Mouse (Mus musculus) c-Kit-negative CD71-positive TER-119-positive erythroid progenitor cells, embryonic 14.5 days (primary cell): ENCODE data around the gene Rab26.

ENCODE experiments used
- DNase-seq: peaks from one replicate; pipeline ENCODE4 v3.0.0-alpha.2; 2013; ENCODE audit warnings: low read depth, low spot score

Rab26 gene

GRCm38 (mm10) chr17:24507806-24508460, 26.1 kb downstream of the Rab26 start:
- no peak for DNase-seq

GRCm38 (mm10) chr17:24507129-24507664, 26.8 kb downstream of the Rab26 start:
- no peak for DNase-seq

- no peak for DNase-seq
Observed at GRCm38 (mm10) chr17:24506332-24507070, 27.5 kb downstream of the Rab26 start.

- no peak for DNase-seq
Observed at GRCm38 (mm10) chr17:24505286-24505955, 28.6 kb downstream of the Rab26 start.

GRCm38 (mm10) chr17:24504085-24504484, 29.9 kb downstream of the Rab26 start:
- no peak for DNase-seq

- DNase-seq = no peak
Observed at GRCm38 (mm10) chr17:24502208-24502607, 31.8 kb downstream of the Rab26 start.

GRCm38 (mm10) chr17:24496026-24496425, 38.0 kb downstream of the Rab26 start:
- DNase-seq = no peak

- DNase-seq = no peak
Observed at GRCm38 (mm10) chr17:24495443-24495842, 38.6 kb downstream of the Rab26 start.

- DNase-seq = no peak
Observed at GRCm38 (mm10) chr17:24494627-24495335, 39.2 kb downstream of the Rab26 start.

GRCm38 (mm10) chr17:24490399-24490798, 43.6 kb downstream of the Rab26 start:
- no peak for DNase-seq

GRCm38 (mm10) chr17:24489265-24490030, 44.6 kb downstream of the Rab26 start:
- DNase-seq = no peak

GRCm38 (mm10) chr17:24488662-24489264, 45.2 kb downstream of the Rab26 start:
- no peak for DNase-seq

GRCm38 (mm10) chr17:24488186-24488661, 45.8 kb downstream of the Rab26 start, which contains the start of gene Caskin1:
Gene Caskin1, plus strand, starts transcription at chr17:24488601.
- DNase-seq = no peak

GRCm38 (mm10) chr17:24485090-24485860, 48.7 kb downstream of the Rab26 start:
- no peak for DNase-seq

GRCm38 (mm10) chr17:24483495-24483894, 50.5 kb downstream of the Rab26 start:
- no peak for DNase-seq

GRCm38 (mm10) chr17:24481027-24481815, 52.8 kb downstream of the Rab26 start:
- no peak for DNase-seq

GRCm38 (mm10) chr17:24480201-24480826, 53.7 kb downstream of the Rab26 start:
- DNase-seq = no peak

GRCm38 (mm10) chr17:24479431-24479830, 54.6 kb downstream of the Rab26 start:
- no peak for DNase-seq
